Mouse (Mus musculus): ENCODE results near the gene Pklr.
A peak's percentile ranks its signal among the peaks of the same experiment; 100 is the strongest.

Pklr gene

DNA sequence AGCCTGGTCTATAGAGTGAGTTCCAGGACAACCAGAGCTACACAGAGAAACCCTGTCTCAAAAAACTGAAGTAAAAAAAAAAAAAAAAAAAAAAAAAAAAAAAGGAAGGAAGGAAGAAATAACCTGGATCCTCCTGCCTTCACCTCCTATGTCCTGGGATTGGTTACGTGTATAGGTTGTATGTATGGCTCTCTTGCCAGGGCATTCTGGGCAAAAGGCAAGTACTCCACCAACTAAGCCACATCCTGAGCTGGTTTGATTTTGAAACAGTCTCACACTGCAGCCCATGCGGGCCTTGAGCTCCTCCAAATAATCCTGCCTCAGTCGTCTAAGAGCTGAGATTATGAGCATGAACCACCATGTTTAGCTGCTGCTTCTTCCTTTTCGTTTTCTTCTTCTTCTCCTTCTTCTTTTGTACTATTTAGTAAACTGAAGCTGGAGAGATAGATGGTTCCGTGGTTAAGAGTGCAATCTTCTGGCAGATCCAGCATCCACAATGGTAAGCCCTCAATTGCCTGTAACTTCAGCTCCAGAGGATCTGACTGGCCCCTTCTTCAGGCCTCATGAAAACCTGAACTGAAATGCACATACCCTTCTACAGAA is 27.8 kb downstream of the Pklr start:
- DNase-seq (ENCODE audit: low spot score in 2 of 2): no peak

DNA sequence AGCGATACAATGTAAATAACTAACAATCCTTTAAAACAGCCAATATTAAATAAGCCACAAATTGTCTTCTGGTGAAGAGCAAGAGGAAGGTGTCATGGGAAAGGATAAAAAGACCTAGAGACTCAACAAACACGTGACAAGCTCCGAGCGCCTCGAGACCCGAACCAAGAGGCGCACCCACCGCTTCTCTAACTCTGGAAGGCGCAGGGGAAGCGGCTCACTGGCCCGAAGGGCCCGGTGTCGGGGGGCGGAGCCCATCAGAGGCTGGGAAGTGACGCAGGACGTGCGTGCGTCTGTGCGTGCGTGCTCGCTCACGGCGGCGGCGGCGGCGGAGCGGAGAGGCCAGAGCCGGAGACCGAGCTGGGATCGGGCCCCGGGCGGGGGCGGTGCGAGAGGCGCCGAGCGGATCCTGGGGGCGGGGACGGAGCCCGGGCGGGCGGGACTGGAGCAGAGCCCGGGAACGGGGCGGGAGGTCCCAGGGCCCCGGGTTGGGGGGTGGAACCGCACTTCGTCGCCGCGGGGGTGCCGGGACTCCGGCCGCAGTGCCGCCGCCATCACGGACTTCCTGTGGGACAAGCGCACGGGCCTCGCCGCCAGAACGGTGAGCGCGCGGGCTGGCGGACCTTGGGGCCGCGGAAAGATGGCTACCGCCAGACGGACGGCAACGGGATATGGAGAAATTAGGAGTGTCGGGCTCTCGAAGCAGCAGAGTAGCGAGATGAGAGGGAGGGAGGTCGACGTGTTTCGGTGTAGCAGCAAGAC is 28.7 kb downstream of the Pklr start, which contains the start of gene Clk2:
Clk2 (plus strand) TSS at position 290 of the 762 bp plus-strand sequence.
- DNase-seq (ENCODE audit: low spot score in 2 of 2): peak; percentile 88 to 95

DNA sequence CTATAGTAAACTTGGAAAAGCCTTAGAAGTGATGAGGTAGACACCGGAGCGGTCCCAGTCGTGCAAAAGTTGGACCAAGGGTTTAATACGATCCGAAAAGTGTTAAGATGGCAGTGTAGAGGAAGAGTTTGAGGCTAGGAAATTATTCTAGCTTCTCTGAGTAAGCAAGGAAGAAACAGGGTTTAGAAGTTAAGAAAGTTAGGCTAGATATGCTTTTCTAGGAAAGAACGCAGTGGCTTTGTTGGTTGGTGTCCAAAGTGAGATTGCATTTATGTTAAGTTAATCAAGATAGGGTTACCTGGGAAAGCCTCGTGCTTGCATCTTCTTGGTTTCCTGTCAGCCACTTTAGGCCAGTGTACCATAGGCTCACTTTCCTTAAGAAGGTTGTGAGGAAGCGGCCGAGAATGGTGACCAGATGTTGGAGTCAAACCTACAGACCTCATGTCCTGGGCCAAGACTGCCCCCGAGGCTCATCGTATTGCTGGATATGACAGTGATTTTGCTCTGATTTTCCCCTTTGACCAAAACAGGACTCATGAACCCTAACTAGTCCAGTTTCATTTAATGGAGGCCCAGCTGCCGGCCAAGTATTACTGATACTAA is 29.4 kb downstream of the Pklr start:
- DNase-seq (ENCODE audit: low spot score in 2 of 2): no peak

DNA sequence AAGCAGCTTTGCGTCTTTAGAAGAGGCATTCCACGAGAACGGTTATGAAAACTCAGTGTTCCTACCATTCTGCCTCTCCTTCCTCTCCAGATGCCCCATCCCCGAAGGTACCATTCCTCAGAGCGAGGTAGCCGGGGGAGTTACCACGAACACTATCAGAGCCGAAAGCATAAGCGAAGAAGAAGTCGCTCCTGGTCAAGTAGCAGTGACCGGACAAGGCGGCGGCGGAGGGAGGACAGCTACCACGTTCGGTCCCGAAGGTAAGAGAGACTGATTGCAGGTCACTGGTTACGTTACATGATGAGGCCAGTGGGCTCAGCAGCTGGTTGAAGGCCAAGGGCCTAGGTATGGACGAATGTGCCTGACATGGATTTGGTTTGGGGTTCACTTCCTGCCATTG is 31.0 kb downstream of the Pklr start:
- no peak for DNase-seq (ENCODE audit: low spot score in 2 of 2)

DNA sequence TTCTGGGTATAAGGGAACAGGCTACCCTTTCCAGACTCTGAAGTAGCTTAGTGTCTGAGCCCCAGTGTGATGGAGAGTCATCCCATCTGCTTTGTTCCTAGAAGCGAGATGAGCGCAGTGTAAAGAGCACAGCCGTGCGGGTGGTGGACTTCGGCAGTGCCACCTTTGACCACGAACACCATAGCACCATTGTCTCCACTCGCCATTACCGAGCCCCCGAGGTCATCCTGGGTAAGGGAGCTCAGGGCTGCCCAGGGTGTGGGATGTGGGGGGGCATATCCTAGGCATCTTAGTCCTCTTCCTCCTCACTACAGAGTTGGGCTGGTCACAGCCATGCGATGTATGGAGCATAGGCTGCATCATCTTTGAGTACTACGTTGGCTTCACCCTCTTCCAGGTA is 38.9 kb downstream of the Pklr start:
- DNase-seq (ENCODE audit: low spot score in 2 of 2): no peak

DNA sequence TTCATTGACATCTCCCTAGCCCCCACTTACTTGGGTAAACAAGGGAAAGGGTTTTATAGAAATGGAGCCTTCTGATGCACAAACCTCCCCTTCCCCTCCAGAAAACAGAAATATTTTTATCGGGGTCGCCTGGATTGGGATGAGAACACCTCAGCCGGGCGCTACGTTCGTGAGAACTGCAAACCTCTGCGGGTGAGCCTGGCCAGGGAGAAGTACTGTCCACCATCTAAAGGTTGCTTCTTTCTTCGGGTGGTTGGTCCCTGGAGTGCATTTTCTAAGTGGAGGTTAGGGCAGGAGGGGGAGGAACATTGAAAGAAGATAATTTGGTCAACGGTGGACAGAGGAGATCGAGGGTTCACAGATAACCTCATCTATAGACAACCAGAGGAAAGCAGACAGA is 39.6 kb downstream of the Pklr start:
- DNase-seq (ENCODE audit: low spot score in 2 of 2): no peak

DNA sequence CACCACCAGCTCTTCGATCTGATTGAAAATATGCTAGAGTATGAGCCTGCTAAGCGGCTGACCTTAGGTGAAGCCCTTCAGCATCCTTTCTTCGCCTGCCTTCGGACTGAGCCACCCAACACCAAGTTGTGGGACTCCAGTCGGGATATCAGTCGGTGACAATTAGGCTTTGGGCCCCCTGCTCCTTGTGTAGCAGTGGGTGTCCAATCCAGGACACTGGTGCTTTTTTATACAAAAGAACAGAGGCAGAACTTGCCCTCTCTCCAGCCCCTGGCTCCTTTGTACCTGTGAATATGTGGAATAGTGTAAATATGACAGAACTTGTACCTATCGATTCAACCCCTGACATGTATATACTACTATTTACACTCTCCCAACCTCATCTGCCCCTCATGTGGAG is 40.5 kb downstream of the Pklr start:
- no peak for DNase-seq (ENCODE audit: low spot score in 2 of 2)

DNA sequence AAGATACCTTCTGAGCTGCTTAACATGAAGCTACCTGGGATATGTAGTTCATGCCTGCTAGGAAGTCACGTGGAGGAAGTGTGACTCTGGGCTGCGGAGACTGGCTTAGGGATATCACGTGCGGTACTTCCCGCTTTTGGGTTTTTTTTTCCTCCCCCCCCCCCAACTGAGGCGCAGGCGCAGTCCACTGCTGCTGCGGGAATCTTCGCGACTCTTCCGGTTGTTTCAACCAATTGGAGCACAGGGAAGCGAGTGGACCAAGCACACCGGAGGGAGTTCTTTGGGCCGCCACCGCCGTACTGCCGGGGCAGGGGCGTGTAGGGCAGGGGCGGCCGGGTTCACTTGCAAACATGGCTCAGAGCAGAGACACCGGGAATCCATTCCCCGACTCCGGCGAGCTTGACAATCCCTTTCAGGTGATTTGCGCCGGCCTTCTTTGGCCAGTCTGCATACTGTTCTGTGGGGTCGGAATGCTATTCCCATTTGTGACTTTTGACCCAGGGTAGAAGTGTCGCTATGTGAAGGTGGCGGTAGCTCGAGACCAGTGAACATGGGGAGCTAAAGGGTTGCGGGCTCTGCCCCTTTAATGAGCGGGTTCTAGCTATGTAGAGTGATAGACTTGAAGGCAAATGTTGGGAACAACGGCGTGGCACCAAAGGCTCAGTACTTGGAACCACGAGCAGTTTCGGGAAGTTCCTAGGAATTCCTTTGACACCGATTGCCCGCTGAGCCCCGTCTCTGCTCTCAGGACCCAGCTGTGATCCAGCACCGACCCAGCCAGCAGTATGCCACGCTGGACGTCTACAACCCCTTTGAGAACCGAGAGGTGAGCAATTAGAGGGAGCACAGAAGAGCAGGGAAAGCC is 41.5 kb downstream of the Pklr start, which contains the start of gene Scamp3:
Scamp3 (plus strand) TSS at position 232 of the 865 bp plus-strand sequence.
- DNase-seq (ENCODE audit: low spot score in 2 of 2): peak; percentile 74 to 82

DNA sequence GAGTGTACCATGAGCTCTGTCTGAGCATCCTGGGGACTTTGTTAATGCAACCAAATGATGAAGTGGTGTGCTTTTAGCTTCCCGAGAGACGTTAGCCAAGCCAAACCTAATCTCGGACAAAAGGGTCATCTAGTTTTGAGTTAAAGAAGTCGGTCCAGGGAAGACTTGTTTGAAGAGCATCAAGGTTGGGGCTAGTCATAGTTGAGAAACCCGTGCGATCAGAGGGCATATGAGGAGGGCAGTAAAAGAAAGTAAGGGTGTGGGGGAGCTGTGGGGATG is 42.1 kb downstream of the Pklr start:
- no peak for DNase-seq (ENCODE audit: low spot score in 2 of 2)

DNA sequence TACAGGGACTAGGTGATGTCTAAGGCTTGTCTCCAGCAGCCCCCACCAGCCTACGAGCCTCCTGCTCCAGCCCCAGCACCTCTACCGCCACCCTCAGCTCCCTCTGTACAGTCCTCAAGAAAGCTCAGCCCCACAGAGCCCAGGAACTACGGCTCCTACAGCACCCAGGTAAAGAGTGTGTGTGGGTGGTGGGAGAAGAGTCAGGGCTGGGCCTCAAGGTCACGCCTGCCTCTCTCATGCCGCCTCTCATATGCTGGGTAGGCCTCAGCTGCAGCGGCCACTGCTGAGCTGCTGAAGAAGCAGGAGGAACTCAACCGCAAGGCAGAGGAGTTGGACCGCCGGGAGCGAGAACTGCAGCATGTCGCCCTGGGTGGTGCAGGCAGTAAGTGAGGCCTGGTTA is 43.1 kb downstream of the Pklr start:
- no peak for DNase-seq (ENCODE audit: low spot score in 2 of 2)

DNA sequence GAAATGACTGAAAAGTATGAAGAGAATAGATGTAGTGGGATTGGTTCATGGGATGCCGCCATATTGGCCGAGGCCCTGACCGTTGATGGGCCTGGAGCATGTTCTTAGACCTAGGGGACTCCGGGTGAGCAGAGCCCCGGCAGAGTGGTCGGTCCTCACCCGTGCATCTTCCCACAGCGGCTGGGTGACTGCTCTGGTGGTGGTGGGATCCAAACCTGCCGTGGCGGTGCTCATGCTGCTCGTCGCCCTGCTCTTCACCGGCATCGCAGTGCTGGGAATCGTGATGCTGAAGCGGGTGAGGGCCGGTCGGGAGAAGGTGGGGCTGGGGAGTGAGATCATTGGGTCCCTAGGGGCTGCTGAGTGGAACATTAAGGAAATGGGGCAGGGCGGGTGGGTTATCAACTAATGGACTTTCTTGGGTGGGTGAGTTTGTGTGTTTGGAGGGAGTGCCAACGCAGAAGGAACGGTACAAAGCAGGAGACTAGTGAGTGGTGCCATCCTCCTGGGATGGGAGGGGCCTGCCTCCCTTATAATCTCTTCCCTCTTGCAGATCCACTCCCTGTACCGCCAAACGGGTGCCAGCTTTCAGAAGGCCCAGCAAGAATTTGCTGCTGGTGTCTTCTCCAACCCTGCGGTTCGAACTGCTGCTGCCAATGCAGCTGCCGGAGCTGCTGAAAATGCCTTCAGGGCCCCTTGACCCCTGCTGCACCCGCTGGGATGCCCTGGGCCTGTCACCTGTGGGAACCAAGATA is 46.0 kb downstream of the Pklr start:
- no peak for DNase-seq (ENCODE audit: low spot score in 2 of 2)

DNA sequence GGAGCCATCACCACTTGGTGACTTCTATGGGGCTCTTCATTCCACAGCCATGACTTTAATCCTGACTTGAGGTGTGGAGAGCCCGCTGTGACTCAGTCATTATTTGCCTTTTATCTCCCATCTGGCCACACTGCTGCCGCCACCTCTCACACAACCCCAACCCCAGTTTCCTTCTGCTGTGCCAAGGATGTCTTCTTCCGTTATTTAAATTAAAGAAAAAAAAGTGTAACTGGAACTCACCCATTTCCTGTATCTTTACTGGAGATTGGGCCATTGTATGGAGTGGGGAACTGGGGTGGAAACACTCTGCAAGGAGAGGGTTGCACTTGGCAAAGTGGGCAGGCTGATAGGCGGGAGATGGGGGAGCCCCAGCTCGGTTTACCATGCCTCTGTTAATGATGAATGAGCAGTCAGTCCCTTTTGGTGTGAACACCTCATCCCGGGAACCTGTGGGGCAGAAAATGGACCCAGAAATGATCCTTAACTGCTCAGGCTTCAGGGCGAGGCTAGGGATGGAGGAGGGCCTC is 46.7 kb downstream of the Pklr start:
- no peak for DNase-seq (ENCODE audit: low spot score in 2 of 2)

DNA sequence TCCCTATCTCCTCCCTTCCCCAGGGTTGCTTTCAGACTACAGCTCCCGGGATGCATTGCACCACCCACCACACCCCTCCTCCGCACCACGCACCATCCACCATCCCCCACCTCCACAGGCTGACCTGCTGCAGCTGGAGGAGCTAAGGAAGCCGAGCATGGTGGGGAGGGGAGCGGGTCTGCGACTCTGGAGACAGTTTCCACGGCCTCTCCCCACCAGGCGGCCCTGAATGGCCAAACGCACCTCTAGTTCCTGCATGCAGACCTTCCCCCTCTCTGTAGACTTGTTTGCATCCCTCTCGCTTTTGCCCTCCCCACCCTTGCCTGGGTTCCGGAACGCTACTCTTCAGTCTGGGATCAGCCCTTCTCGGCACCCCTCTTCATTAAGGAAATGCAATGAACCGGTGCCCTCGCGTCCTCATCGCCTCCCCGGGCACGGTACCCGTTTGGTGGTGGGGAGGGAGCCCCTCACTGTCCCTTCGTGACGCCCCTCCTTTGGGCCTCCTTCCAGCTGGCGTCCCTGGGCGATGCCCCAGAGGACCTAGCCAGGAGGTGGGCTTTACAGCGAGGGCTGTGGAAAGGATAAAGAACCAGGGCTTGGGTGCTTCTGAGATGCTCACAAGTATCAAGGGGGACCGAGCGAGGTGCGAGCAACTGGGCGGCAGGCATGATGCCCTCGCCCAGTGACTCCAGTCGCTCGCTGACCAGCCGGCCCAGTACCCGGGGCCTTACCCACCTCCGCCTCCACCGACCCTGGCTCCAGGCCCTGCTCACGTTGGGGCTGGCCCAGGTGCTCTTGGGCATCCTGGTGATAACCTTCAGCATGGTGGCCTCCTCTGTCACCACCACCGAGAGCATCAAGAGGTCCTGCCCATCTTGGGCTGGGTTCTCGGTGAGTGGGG is 47.4 kb downstream of the Pklr start, which contains the start of gene Fam189b:
Fam189b (plus strand) TSS at position 86 of the 901 bp plus-strand sequence.
- DNase-seq (ENCODE audit: low spot score in 2 of 2): peak; percentile 77 to 86

DNA sequence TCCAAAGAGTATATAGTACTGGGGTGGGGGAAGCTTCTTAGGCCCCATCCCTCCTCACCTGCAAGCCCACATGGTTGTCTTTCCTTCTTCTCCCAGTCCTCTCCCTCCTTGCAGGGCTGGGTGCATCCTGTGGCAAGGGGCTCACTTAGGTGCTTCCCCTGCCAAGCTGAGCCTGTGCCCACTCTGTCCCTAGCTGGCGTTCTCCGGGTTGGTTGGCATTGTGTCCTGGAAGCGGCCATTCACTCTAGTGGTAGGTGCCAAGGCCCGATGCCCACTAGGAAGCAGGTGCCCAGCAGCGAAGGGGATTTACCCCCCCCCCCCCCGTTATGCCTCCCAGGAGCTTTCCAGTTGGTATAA is 48.0 kb downstream of the Pklr start:
- no peak for DNase-seq (ENCODE audit: low spot score in 2 of 2)

DNA sequence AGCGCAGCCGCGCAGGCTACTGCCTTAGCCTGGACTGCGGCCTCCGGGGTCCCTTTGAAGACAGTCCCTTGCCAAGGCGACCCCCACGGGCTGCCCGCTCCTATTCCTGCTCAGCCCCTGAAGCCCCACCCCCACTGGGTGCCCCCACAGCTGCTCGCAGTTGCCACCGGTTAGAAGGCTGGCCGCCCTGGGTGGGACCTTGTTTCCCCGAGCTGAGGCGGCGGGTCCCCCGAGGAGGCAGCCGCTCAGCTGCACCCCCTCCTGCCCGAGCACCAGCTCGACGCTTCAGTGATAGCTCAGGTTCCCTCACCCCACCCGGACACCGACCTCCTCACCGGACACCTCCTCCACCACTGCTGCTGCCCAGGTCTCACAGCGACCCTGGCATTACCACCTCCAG is 51.3 kb downstream of the Pklr start:
- DNase-seq (ENCODE audit: low spot score in 2 of 2): no peak

DNA sequence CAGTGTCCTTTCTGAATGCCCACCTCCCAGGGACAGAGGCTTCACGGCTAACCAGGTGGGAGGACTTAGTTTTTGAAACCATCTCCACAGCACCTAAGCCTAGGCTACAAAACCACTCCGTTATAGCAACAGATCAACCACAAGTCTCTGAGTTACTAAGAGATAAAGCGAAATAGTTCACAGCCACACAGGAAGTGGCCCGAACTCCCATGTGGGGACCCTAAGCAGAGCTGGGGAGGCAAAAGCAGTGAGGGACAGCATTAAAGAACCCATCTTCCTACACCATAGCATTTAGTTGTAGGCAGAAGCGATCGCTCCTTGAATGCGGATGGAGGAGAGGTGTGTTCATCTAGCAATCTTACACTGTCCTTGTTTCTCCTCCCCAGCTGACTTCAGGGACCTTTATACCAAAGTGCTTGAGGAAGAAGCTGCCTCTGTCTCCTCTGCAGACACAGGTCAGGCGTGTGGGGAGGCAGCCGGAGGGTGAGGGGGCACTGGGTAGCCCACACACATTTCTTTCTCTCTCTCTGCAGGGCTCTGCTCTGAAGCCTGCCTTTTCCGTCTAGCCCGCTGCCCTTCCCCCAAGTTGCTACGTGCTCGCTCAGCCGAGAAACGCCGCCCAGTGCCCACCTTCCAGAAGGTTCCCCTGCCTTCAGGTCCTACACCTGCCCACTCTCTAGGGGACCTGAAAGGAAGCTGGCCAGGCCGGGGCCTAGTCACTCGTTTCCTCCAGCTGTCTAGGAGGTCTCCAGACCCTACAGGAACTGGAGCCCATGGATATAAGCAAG is 51.9 kb downstream of the Pklr start:
- DNase-seq (ENCODE audit: low spot score in 2 of 2): no peak

DNA sequence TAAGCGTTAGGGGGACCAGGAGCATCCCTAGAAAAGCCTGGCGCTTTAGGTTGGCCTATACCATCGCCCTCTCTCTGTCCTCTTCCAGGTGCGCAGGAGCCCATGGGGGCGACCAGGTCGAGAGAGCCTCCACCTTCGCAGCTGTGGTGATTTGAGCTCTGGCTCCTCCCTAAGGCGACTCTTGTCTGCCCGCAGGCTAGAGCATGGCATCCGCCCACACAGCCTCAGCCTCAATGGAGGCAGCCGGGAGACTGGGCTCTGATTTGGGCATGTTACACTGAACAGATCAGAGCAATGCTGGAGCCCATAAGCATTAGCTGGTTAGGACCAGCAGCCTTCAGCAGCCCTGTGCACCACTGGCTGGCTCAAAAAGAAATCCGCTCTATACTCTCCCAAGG is 52.5 kb downstream of the Pklr start:
- no peak for DNase-seq (ENCODE audit: low spot score in 2 of 2)

DNA sequence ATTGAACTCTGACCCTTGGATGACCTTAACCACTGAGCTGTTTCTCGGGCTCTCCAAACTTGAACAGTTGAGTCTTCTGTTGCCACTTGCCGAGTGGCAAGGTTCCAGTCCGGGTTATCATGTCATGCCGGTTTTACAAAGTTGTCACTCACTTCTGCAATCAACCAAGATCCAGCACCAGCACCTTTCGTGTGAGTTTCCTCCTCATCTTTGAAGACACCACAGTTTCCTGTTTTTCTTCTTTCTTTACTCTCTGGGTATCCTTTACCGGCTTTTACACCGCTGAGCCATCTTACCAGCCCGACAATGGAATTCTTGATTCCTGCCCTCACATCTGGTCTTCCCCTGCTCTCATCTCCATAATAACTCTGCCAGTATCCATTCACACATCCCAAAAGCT is 54.5 kb downstream of the Pklr start:
- DNase-seq (ENCODE audit: low spot score in 2 of 2): no peak

DNA sequence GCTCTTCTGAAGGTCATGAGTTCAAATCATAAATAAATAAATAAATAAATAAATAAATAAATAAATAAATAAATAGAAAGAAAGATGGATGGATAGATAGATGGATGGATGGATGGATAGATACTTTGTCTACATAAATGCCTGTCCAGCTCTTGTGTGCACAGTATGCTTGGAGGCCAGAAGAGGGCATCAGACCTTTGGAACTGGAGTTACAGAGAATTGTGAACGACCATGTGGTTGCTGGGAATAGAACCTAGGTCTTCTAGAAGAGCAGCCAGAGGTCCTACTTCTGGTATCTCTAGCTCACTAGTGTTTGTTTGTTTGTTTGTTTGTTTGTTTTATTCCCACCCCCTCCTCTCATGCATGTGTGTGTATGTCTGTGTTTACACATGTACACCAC is 57.4 kb downstream of the Pklr start:
- no peak for DNase-seq (ENCODE audit: low spot score in 2 of 2)

DNA sequence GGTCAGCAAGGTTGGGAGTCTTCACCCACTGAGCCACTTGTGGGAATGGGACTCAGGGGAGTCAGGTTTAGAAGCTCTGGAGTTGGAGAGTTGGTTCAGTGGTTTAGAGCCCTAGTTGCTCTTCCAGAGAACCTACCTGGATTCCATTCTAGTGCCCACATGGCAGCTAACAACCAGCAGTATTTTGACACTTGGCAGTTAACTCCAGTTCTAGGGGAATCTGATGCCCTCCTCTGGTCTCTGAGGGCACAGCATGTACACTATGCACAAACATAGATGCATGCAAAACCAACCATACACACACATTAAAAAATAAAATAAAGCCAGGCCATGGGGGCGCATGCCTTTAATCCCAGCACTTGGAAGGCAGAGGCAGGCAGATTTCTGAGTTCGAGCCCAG is 57.9 kb downstream of the Pklr start:
- DNase-seq (ENCODE audit: low spot score in 2 of 2): no peak
